Mouse (Mus musculus): ENCODE measurements at regions not wholly inside any gene's neighbourhood (a gene's known extent, or its start where the extent isn't known, plus 50 kb on each side); places are given as distances from the start of the nearest gene placed in this dataset.

- Histone ChIP-seq H3K27me3 (ENCODE audit: control insufficient read depth in 1 of 2, insufficient read depth in 2 of 2, low read length in 2 of 2) (peaks cover 0 to 5% of the 10 kb centered on the region in 2 experiments; a peak in 3 of 4 replicates), H3K4me1 (ENCODE audit: control insufficient read depth in 1 of 2, insufficient read depth in 2 of 2, low read length in 2 of 2) (no peaks in the 10 kb centered on the region), H3K9me3 (replicated peaks; ENCODE audit: insufficient read depth, low read length) (no peaks in the 10 kb centered on the region), H3K4me3 (ENCODE audit: control insufficient read depth in 1 of 2, insufficient read depth in 1 of 2, low read depth in 2 of 2, low read length in 2 of 2) (no peak overlapping the region), H3K36me3 (ENCODE audit: control insufficient read depth in 1 of 2, insufficient read depth in 2 of 2, low read length in 2 of 2) (no peaks in the 10 kb centered on the region), H3K27ac (ENCODE audit: control insufficient read depth, low read depth, low read length) (no peak overlapping the region), H3K9ac (ENCODE audit: control insufficient read depth, low read depth, low read length, poor library complexity, severe bottlenecking) (no peak overlapping the region), H3K79me2 (ENCODE audit: control insufficient read depth, insufficient read depth, low read length, poor library complexity) (no peaks in the 10 kb centered on the region)
- TF ChIP-seq HCFC1 (IDR thresholded peaks at IDR 0.05; ENCODE audit: low read depth, low read length) = no peak
- no peak for TF ChIP-seq NRF1 (IDR thresholded peaks at IDR 0.05; ENCODE audit: insufficient read depth, low read depth, low read length, poor library complexity, severe bottlenecking)
- TF ChIP-seq CHD1 (IDR thresholded peaks at IDR 0.05; ENCODE audit: low read depth, low read length) = no peak
- no peak for TF ChIP-seq MAZ (IDR thresholded peaks at IDR 0.05; ENCODE audit: low read depth, low read length)
- no peak for TF ChIP-seq ELF1 (IDR thresholded peaks at IDR 0.05; ENCODE audit: low read depth, low read length)
- TF ChIP-seq RCOR1 (IDR thresholded peaks at IDR 0.05; ENCODE audit: low read depth, low read length) = no peak
- TF ChIP-seq ZMIZ1 (IDR thresholded peaks at IDR 0.05; ENCODE audit: low read depth, low read length) = no peak
- TF ChIP-seq POLR2AphosphoS5 (IDR thresholded peaks at IDR 0.05; ENCODE audit: borderline replicate concordance, low read depth, low read length) = no peak
- no peak for TF ChIP-seq MYB (IDR thresholded peaks at IDR 0.05; ENCODE audit: low read depth, low read length)
- TF ChIP-seq USF2 (IDR thresholded peaks at IDR 0.05; ENCODE audit: borderline replicate concordance in 1 of 2, insufficient read depth in 1 of 2, low read depth in 1 of 2, low read length in 2 of 2) = no peak
- no peak for TF ChIP-seq BHLHE40 (IDR thresholded peaks at IDR 0.05; ENCODE audit: borderline replicate concordance, low read depth, low read length)
- TF ChIP-seq EP300 (IDR thresholded peaks at IDR 0.05; ENCODE audit: low read depth in 1 of 2, low read length in 2 of 2) = no peak
- no peak for TF ChIP-seq GABPA (IDR thresholded peaks at IDR 0.05; ENCODE audit: low read depth, low read length)
- TF ChIP-seq TCF12 (IDR thresholded peaks at IDR 0.05; ENCODE audit: low read depth, low read length) = no peak
- TF ChIP-seq POLR2AphosphoS2 (IDR thresholded peaks at IDR 0.05; ENCODE audit: low read length) = no peak
- no peak for TF ChIP-seq ZC3H11A (IDR thresholded peaks at IDR 0.05; ENCODE audit: low read depth, low read length)
- TF ChIP-seq UBTF (IDR thresholded peaks at IDR 0.05; ENCODE audit: borderline replicate concordance, insufficient read depth, low read depth, low read length) = no peak
- no peak for TF ChIP-seq POLR2A (IDR thresholded peaks at IDR 0.05; ENCODE audit: control insufficient read depth in 1 of 2, insufficient read depth in 1 of 2, low read depth in 1 of 2, low read length in 2 of 2, poor library complexity in 1 of 2)
- TF ChIP-seq ZNF384 (IDR thresholded peaks at IDR 0.05; ENCODE audit: low read depth, low read length) = no peak
- no peak for TF ChIP-seq CHD2 (IDR thresholded peaks at IDR 0.05; ENCODE audit: low read length)
- DNase-seq (ENCODE audit: low read depth, low spot score) = no peak
Measured at GRCm38 (mm10) chr12:52397718-52398510, 105.9 kb upstream of the Arhgap5 start.
